Mouse (Mus musculus) embryo, embryonic 11.5 days (tissue): ENCODE results near the gene Olfr902.
"Not testable (repeated sequence)": the region's sequence is repeated elsewhere in the genome, so short reads cannot be mapped to it uniquely, and the experiment has no call there.

ENCODE experiments used
- DNase-seq: peaks from one replicate; pipeline ENCODE4 v3.0.0-alpha.2; 2012; ENCODE audit warnings: low read depth, low spot score

The Olfr902 gene

DNA sequence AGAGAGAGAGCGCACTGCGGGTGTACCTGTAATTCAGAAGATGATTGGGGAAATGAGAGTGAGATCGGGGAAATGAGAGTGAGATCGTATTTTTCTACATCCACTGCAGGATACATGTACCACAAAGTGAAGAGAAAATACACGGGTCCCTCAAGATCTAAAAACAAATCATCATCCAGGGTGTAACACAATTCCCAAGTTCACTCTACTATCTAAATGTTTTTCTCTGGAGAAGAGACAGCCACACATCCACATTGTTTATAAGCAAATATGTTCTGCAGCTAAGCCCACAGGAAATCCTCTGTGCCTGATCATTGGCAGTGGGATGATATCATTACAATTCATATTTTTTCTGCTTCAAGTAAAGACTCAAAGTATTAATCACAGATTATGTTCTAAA, at the start of gene Olfr902:
Olfr902 (plus strand) TSS at position 301 of the 400 bp plus-strand sequence.
- DNase-seq = no peak

DNA sequence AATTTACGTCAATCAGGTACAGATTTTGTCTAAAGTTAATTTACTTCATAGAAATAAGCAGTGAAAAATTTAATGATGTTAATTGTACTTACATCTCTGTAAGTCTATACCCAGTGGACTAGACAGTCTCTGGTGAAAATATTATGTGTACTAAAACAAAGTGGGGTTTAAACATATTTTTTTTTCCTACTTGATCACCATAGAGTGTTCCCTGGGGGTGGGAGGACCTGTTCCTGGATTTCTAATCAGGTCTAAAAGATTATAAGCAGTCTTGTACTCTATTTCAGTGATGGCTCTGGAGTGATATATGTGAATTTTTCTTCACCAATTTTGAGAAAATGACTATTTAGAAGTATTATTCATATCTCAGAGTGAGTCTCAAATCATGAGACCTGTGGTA, 46.1 kb upstream of the Olfr902 start, which contains the start of gene Olfr147:
Olfr147 (plus strand) TSS at position 301 of the 400 bp plus-strand sequence.
- DNase-seq = no peak

DNA sequence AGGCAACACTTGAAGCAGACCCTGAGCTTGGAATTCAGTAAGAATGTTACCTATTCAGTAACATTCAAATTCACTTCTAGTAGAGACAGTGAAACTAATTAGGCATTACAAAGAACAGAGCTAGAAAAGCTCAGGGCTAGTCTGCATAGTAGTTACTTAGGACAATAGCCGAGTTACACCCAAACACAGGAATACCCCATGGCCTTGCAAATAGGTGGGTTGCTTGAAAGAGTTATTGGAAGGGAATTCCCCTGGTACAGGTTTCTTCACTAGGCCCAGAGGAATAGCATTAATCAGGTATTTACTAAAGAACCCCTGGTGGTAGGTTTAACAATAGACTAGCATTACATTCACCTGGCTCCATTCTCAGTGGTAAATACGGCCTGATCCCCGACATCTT, 40.0 kb upstream of the Olfr902 start:
- not testable (repeated sequence) for DNase-seq

DNA sequence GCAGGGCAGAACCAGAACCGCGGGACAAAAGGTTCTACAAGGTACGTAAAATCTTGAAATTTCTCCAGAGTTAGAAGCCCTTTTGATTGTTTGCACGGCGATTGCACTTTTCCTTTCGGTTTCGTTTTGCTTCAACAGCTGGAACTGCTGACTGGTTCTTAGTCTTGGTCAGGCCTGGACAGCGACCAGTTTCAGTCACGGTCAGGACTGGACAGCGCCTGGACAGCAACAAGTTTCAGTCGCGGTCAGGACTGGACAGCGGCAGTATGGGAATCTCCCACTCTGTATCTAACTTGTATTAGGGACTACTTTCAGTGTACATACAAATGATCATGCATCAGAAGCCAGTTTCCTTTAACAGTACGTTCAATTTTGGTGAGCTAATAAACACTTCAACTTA, 34.0 kb upstream of the Olfr902 start:
- DNase-seq = not testable (repeated sequence)

DNA sequence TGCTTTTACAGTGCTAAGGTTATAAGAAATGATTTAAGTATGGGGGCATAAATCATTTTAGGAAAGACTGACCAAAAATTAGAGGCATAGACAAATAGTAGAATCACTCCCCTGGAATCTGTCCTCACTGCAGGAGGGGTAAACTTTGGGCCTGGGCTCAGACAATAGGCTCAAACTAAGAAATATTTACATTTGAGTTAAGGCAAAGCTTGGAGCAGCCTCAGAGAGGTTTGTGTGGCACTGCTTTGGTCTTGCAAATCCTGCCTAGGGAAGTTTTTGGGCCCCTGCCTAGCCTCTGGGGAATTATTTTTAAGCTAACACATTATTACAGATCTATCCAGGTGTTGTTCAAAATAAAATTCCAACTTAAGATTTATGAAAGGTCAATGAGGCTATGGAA, 23.7 kb upstream of the Olfr902 start:
- DNase-seq = no peak

DNA sequence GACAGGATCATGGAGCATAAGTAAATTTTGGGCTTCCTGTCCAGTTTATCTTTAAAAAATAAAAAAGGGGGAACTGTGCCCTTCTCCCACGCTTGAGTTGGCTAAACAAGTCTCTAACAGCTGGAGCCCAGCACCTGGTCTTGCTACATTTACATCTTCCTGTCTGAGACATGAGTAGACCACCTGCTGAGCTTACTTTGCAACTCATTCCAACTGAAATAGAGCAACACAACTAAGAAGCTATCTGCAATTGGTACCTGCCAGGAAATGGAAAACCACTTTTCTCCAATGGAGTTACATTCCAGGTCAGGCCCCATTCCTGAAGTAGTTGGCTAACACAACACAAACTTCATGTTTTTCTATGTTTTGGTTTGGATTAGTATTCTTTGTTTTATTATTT, 20.4 kb upstream of the Olfr902 start:
- no peak for DNase-seq

DNA sequence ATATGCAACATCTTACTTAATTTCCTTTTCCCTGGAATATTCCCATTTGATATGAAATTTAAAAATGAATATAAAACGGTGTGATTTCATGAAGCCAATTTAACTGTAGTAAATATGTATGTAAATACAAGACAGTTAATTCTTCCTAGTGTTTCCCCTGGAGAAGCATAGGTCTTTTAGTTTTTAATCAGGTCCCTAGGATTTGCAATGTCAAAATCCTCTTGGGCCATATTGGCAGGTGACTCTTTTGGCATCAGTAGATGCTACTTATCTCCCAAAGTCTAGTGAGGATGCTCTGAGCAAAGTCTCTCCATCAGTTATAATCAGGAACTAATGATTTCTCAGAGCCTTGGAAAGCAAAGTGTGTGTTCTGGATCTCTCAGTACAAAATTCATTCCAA, 18.3 kb upstream of the Olfr902 start, which contains the start of gene Olfr901:
Olfr901 (plus strand) TSS at position 301 of the 400 bp plus-strand sequence.
- no peak for DNase-seq

DNA sequence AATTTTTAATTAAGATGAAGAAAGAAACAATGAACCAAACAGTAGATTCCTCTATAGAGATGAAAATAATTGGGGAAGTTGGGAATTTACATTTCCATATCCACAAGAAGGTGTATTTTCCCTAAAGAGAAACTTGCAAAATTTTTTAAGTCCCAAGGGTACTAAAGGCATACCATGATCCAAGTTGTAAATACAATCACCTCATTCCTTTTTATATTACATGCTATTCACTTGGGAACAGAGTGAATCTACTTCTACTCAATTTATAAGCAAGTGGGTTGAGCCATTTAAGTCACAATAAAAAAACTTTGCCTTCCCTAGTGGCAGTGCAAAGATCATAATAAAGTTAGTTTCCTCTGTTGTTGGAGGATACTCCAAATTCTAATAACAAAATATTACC, 15.4 kb downstream of the Olfr902 start, which contains the start of gene Olfr904:
Olfr904 (plus strand) TSS at position 301 of the 400 bp plus-strand sequence.
- no peak for DNase-seq

DNA sequence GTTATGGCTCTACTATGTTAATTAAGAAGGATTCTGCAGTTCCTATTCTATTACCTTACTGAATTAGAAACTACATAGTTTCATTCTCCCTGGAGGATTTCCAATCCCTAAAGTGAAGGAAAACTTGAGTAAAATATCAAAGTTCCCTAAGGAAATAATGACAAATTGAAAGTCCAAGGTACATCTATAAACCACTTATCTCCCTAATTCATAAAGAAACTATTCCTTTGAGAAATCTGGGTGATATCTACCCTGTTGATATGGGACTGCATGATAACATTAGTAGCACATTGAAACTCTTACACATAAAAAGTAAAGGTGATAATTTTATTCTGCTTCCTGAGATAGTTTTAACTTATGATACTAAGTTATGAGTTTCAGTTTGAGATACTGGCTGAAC, 23.4 kb downstream of the Olfr902 start, which contains the start of gene Olfr905:
Olfr905 (plus strand) TSS at position 301 of the 400 bp plus-strand sequence.
- DNase-seq = no peak

DNA sequence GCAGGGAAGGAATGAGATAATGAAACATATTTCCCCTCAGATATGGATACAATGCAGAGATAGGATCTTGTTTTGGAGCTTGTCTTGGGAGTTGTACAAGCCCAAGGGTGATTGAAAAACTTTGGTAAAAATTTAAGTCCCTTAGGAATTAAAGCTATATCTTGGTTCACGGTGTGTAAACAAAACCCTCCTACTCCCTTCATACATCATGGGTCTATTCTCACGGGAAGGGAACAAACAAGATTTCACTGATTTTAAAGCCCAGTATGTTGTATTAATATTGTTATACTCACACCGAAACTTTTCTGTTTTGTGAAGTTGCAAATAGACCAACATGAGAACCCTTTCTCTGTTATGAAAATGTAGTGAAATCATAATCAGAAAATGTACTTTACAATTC, 39.3 kb downstream of the Olfr902 start, which contains the start of gene Olfr906:
Olfr906 (plus strand) TSS at position 301 of the 400 bp plus-strand sequence.
- no peak for DNase-seq

DNA sequence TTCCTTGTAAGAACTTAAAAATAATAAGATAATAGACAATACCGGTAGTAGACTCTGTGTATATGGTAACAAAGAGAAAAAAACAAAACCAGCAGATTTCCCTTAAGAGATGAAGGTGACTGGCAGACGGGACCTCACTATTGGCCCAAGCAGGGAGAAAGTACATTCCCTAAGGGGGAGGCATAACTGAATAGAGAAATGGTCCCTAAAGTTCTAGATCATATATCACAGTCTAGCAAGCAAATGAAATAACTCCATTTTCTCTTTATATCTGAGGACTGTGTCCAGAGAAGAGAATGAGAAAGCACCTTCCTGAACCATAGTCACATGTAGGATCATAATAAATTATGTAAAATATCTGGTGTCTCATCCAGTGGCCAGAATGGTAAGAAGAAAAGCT, 48.0 kb downstream of the Olfr902 start, which contains the start of gene Olfr907:
Olfr907 (plus strand) TSS at position 301 of the 400 bp plus-strand sequence.
- DNase-seq = no peak
